Mouse (Mus musculus) lung, postnatal 36 days (tissue): Measurements from ENCODE around the gene Abl1.

Source experiments
- DNase-seq: peaks from one replicate; pipeline ENCODE4 v3.0.0; 2022; ENCODE audit warnings: mixed read lengths

Gene Abl1

DNA sequence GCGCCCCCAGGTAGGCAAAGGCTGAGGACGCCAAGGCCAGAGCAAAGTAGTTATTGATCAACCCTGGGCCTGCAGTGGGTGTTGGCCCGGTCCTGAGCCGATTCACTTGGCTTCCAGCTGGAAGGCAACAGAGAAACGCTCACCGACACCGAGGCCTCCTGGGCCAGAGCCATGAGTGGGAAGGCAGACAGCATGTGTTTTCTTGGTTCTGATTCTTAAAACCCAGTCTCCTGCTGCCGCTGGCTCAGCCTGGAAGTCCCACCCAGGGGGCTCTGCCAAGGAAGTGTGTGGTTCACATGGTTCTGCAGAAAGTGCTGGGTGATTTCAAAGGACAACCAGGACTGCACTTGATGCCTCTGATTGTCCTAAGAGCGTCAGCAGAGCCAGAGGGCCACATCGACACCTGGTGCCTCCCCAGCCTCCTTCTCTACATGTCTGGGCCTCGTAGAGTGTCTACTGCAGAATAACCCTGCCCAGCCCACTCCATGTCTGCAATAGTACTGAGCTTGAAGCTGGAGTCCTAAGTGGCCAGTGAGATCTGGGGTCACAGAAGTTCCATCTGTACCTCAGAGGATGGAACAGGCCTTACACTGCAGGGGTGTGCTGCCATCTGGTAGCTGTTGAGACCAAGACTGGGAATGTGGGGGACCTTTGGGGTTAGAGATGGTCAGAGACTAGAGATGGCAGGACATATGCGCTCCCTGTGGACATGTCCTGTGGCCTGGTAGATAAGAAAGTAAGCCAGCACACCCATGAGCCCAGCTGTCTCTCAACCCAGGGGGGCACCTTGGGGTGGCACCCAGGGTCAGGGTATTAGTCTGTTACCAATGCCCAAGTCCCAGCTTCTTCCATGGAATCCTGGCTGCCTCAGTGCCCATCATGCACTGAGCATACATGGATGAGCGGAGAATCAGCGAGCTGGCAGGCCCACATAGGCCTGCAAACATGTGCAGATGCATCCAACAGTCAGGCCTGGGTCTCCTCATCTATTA lies 138.2 kb downstream of the Abl1 start:
- no peak for DNase-seq

DNA sequence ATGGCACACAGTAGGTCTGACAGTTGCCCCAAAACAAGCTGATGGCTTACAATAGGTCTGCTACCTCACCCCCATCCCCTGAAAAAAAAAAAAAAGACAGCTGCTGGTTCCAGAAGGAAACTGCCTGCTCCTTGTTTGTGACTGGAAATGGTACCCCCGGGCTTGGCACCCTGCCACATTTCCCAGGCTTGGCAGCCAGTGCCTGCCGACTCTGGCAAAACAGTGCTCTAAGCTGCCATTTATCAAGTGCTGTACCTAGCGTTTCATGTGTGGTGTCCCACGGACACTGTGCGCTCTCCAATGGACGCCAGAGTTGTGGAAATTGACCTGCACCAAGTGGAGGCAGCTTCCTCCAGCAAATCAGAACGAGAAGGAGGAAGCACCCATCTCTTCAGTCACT lies 139.7 kb downstream of the Abl1 start:
- DNase-seq, result peak; percentile 28

DNA sequence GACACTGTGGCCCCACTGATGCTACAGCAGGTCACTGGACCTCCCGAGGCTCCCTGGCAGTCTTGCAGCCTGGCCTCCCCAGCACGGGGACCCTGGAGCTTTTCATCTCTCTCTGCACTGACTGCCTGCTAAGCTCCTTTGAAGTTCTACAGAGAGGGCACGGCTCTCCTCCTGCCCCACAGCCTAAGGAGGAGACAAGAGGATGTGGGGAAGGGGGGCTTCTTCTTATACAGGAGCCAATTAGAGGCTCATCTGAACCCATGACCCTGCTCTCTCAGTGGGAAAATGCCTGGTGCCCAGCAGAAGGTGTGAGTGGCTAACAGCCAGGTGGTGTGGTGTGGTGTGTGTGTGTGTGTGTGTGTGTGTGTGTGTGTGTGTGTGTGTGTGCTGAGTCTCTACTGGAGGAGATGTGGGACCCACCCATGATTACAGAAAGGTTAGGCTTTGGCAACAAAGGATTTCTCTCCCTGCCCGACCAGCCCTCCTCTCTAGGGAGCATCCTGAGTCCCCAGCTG lies 140.2 kb downstream of the Abl1 start:
- no peak for DNase-seq

DNA sequence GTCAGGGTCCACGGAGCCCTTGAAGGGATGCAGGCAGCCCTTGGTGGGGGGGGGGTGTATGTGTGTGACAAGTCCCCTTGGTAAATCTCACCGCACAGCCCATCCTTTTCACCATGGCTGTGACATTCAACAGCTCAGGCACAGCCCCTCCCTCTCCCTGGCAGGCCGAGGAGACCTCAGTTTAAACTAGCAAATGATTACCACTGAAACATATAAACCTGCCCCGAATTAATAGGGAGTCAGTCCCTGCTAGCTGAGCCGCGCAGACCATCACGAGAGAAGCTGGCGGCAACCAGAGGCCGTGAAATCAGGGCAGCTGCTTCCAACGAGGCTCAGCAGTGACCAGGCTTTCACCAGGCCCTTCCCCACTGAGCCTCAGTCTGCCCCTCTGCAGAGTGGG lies 147.9 kb downstream of the Abl1 start:
- DNase-seq, result no peak

DNA sequence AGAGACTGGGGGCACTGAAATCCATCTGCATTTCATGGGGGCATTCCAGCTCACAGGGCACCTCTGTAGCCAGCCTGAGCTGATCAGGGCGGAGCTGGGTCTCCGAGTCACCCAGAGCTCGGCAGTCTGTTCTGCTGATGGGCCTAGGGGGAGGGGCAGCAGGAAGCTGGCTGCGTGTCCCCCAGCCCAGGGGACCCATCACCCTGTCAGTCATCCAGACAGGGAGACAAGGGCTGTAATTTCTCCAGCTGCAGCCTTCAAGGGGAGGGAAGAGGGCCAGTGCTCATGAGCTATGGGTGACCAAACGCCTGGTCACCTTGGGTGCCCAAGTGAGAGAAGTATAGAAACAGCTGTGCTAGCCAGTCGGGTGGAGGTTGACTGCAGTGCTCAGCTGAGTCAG lies 148.8 kb downstream of the Abl1 start:
- DNase-seq, result no peak

DNA sequence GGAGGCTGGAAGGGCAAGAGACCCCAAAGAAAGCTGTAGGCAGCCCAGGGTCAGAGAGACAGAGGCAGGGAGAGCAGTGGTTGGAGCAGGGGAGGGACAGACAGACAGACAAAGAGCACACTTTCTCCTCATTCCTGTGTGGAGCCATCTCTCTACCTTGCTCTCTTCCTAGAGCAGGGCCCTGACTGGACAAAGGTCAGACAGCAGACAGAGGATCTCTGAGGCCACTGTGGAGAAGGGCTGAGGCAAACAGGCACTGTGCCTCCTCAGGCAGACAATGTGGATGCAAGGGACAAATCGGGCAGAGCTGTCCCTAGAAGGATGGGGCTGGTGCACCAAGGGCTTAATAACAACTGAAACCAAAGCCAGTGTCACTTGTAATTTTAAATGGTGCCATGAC lies 150.7 kb downstream of the Abl1 start:
- DNase-seq, result no peak

DNA sequence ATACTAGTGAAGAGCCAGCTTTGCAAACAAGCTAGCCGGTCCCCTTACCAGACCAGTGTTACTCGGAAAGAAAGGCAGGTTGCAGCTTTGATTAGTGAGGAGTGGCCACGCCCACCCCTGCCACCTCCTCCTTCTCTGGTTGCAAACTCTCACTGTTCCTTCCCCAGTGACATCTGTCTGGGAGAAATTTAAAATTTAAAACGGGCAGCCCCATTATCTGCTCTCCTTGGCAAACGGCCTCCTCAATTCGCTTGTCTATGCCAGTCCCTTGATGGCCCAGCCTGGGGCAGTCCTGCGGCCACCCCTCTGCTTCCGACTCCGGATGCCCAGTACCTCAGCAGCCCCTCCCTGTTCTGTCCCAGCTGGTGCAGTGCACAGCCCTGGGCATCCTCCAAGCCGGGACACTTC lies 156.6 kb downstream of the Abl1 start:
- no peak for DNase-seq

DNA sequence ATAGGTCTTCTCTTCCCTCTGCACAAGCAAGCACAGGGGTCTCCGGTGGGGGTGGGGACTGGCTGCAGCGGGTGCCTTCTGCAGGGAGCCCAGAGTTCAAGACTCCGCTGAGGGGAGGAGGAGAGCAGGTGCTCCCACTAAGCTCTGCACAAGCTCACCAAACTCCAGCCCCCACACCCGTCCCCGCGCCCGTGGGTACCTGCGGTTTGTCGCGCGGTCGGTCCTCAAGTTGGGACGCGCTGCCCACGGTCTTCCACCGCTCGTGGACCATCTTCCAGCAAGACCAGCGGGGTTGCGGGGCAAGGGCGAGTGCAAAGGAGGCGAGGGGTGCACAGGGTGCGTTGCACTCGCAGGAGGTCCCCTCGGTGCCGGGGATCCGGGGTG lies 157.3 kb downstream of the Abl1 start:
- DNase-seq, result no peak

DNA sequence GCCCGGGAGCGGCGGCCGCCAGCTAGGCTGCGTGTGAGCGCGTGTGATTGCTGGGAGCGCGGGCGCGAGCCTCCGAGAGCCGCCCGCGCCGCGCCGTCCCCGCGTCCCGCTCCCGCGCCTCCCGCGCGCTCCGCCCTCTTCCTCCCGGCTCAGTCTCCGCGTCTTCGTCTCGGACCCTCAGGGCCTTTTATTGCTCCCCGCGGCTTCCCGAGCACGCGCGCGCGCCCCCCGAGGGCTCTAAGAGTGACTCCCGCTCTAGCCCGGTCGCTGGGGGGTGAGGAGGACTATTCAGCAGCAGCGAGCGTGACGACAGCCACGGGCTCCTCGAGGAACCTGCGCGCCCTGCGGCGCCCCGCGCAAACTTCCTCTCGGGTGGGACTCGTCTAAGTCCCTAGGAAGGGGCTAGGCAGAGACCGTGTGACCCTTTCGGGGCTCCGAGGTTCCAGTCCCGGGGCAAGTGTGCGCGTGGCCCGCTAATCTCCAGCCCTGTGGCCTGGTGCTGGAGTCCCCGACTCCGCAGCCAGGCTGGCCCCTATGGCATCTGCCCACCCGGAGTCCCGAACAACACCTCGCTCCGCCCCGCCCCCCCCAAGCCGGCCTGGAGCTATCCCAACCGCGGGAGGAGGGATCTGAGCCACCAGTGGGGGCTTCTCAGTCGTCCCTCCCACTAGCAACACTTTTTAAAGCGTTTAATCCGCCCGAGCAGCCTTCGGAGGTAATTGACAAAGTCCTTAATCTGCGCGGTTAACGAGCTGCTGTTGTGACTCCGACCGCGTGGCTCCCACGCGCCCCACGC lies 157.9 kb downstream of the Abl1 start, which contains the start of gene Fibcd1:
Gene Fibcd1 (minus strand): TSS at position 110 of the 796 bp plus-strand sequence.
- DNase-seq, result no peak

DNA sequence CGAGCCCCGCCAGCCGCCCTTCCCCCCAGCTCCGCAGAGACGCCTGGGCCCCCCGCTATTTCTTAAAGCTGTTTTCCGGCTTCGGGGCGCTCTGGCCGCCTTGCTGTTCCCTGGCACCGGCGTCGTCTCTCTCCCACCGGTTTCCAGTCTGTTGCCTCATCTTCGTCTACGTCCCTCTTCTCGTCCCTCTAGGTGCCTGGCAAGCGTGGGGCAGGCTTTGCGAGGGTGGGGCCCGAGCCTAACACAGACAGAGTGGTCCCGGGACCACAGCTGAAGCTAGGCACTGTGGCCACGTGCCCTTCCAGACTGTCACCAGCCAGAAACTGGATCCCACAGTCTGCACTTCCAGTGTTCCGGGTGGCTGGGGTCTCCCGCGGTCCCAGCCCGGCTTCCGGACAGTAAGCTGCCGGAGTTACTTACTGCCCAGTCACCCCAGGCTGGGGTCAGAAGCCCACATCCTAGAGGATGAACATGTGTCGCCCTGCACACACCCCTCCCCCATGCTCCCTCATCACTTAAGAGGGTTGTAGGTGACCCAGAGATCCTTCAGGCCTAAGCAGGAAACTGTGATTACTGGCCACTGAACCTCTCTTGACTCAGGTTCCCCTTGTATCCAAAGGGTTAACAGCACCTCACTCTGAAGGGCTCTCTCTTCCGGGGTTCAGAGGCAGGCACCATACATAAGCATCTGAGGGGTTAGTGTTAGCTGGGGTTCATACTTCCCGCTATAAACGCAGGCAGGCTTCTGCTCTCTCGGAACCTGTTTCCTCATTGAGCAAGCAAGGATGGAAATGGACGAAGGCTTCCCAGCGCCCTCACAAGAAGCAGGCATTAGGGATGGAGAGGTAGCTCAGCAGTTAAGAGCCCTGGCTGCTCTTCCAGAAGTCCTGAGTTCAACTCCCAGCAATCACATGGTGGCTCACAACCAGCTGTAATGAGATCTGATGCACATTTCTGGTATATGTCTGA lies 158.8 kb downstream of the Abl1 start:
- DNase-seq, result no peak

DNA sequence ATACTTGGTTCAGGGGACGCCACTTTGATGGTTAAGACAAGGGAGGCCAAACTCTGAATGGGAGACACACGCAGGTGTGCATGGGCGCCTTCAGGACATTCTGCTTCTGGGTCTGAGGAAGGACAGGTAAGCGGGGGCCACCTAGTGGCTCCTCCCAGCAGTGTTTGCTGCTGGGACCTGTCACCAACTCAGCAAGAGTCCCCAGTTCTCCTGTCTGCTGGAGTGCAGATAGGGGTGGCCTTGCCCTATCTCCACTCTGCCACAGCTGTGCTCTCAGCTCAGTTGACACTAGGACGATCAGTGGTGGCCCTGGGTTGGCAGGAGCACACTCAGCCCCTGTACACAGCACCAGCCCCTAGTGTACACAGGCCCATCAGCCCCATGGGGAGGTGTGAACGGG lies 159.7 kb downstream of the Abl1 start:
- DNase-seq, result peak; percentile 52

DNA sequence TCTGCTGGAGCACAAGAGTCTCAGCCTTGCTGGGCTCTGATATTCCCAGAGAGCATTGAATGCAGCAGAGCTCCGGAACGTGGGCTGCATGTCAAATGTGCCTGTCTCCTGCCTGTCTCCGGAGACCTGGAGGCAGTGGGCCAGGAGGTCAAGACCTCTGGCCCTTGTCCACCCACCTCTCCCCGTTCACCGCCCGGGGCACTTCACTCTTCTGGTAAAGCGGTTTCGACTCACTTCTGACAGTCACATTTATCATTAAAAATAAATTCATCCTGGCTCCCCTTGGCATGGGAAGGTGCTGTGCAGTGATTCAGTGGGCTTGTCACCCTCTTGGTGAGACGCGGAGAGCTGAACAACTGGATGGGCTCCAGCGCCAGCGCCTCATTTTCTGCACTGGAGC lies 162.0 kb downstream of the Abl1 start:
- DNase-seq, result no peak
